Mouse (Mus musculus) spleen, adult 12 weeks (tissue): ENCODE measurements around the gene Arl6.

Source experiments
- DNase-seq: peaks from one replicate; pipeline ENCODE4 v3.0.0; 2022; ENCODE audit warnings: low spot score

Gene Arl6

GRCm38 (mm10) chr16:59639102-59639691 lies at the start of gene Arl6:
Gene Arl6 (minus strand): TSS chr16:59639391.
- peak; percentile 79 for DNase-seq

- no peak for DNase-seq
Measured at GRCm38 (mm10) chr16:59685135-59685534, 45.9 kb upstream of the Arl6 start.

- no peak for DNase-seq
Measured at GRCm38 (mm10) chr16:59683434-59683833, 44.2 kb upstream of the Arl6 start.

GRCm38 (mm10) chr16:59682216-59682891 lies 43.2 kb upstream of the Arl6 start:
- DNase-seq, result no peak

GRCm38 (mm10) chr16:59666938-59667337 lies 27.7 kb upstream of the Arl6 start:
- DNase-seq, result no peak

DNA sequence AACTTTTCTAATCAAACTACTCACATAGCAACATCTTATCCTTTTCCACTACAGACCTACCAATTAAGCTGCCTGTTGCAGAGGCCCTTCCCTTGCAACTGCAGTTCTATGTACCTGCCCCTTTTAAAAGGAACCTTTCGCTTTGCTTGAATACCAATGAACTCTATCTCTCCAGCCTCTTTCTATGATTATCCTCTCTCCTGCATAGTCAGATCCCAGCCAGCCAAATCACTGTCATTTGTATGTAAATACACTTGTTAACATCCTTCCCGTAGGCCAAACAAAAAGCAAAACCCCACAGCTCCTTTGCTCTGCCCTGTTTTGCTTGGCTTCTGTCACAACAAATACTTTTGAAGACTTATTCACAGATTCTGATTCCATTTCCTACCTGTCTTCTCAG lies 4.6 kb upstream of the Arl6 start:
- no peak for DNase-seq

DNA sequence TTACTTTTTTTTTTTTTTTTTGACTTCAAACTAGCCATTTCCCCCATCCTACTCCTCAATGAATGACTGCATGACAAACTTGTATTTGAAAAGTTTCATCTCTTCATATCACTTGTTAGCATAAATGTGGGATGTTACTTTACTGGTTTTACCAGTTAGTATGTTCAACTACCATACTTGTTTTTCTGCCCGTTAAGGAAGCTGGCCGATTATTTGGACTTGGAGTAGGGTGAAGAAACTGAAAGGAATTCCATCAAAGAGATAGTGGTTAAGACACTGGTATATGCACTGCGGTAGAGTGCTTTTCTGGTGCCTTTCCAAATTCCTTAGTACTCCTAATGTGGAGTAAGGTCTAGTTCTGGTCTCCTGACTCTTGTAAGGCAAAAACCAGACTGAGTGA lies 794 bp upstream of the Arl6 start:
- DNase-seq, result no peak

GRCm38 (mm10) chr16:59634598-59634997 lies 4.6 kb downstream of the Arl6 start:
- no peak for DNase-seq

- DNase-seq, result no peak
Measured at GRCm38 (mm10) chr16:59621554-59621953, 17.6 kb downstream of the Arl6 start.

DNA sequence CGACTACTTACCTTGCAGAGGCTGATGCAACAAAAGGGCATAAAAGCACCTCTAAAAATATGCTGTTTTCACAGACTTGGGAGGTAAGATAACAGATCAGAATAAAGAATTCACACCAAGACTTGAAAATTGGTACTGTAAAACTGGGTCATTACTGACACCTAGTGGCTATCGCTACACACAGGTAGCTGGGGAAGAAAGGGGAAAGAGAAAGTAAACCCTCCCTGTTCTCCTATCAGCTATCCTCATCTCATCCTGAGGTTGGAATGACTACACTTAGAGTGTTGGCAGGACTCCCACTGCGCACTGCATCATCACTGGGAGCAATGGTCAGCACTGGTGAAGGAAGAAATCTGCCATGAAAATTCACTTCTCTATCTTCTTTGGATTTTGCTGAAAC lies 22.0 kb downstream of the Arl6 start:
- DNase-seq, result no peak

DNA sequence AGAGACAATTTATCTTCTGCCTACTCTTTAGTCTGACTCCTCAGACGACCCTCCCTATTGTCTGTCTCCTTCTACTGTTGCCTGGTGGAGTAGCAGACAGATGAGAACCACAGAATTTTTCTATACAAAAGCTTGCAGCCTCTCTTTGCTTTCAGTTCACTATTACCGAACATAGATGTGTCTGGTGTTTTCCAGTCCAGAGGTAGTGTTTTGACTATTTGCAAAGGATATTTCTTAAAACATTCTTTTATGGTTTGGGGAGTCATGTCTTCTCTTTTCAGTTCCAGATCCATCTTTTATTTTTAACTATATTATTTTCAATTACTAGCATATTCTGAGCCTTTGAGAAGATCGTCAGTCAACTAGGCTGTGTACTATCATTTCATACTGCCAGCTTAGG lies 23.5 kb downstream of the Arl6 start:
- no peak for DNase-seq

DNA sequence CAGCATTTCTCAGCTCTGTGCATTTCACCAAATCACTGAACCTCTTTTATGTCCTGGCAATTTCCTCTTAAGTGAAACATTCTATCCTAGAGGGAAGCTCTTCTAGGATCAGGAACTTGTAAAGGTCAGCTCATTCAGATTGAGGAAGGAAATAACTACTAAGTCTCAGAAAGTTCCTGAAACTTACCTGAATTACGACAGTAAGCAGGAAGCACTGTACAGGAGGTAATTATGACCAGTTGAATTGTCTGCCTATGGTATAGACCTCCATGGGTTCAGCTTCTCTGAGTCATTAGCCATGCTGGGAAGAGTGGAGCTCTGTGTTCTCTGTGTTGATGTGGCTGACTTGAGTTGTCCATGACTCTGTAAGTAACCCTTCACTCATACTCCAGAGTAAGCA lies 28.4 kb downstream of the Arl6 start:
- no peak for DNase-seq

DNA sequence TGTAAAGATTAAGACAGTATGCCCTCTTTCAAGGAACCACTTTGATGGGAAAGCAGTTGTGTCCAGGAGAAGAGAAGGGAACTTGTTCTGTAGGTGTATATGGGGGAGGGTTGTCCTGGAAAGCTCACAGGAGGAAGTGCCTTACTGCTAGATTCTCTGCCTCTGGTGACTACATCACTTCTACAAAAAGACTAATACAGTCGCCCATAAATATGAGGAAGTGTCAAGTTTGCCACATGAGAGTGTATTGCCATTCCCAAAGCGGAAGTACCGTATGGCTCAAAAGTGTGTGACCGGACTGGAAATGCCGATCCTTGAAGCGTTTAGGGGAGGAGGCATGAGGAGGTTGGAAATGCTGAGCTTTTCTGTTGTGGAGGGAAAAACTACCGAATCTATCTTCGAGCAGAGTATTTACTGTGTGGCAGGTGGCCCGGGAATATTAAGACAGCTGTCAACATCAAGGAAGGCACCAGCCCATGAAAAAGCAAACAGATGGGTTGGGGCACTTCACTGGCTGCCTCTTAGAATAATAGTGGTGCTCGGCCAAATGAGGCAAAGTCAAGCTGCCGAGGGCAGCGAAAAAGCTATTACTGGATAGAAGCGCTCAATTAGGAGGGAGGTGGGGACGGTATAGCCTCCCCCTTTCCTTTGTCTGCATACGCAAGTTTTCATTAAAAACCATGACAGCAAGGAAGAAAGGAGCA lies 35.0 kb downstream of the Arl6 start:
- DNase-seq, result no peak

- DNase-seq, result peak; percentile 8
Measured at GRCm38 (mm10) chr16:59600311-59601251, 38.6 kb downstream of the Arl6 start, which contains the start of gene Crybg3. Gene Crybg3 (minus strand): TSS chr16:59600979.

DNA sequence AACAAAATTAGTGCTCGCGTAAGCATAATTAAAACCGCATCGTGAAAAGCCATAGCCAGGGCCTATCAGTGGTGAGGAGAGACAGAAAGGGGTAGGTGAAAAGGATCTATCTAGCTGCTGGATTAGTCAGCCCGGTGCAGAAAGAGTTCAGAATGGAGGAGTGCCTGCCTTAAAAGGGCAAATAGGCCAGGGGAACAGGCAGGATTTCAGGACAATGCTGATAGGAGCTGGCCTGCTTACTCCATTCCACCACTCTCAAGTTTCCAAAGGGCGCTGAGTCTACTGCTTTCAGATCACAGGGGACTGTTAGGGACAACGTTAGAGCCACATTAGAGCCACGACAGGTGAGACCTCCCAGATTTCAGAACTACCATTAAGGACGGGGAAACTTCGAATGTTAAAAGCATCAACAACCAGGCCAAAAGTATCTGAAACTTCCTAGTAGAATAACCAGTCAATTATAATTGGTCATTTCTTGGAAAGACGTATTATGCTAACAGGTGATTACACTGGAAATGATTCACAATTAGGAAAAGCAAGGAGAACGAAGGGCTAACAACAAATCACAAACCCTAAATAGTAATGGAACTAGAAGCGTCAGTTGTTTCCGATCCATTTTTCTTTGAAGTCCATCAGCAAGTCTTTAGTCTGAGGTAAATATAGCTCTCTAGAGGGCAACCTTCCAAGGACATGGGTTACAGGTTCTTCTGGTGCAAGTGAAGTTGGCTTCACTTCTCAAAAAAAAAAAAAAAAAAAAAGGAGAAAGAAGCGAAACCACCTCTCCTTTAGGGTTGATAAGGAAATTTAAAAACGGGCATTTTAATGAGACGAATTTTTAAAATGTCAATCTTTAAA lies 39.6 kb downstream of the Arl6 start:
- no peak for DNase-seq

GRCm38 (mm10) chr16:59598997-59599396 lies 40.2 kb downstream of the Arl6 start:
- no peak for DNase-seq

GRCm38 (mm10) chr16:59597256-59597655 lies 41.9 kb downstream of the Arl6 start:
- no peak for DNase-seq

DNA sequence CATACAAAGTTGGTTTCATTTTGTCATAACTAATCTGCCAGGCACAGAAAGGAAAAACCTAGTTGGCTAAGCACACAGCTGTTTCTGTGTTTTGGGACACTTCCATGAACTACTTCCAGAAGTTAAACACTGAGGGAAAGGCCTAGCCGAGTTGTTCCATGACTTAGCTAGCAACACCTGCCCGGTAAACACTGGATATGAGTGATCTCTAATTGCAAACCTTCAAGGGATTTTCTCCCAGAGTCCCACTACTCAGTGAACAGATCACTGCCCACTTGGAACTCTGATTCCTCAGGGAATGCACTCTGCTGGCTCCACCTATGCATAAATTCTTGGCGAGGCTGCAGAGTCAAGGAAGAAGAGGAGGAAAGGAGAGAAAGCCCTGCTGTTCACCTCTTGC lies 44.5 kb downstream of the Arl6 start:
- DNase-seq, result no peak

GRCm38 (mm10) chr16:59590790-59591189 lies 48.4 kb downstream of the Arl6 start:
- no peak for DNase-seq

DNA sequence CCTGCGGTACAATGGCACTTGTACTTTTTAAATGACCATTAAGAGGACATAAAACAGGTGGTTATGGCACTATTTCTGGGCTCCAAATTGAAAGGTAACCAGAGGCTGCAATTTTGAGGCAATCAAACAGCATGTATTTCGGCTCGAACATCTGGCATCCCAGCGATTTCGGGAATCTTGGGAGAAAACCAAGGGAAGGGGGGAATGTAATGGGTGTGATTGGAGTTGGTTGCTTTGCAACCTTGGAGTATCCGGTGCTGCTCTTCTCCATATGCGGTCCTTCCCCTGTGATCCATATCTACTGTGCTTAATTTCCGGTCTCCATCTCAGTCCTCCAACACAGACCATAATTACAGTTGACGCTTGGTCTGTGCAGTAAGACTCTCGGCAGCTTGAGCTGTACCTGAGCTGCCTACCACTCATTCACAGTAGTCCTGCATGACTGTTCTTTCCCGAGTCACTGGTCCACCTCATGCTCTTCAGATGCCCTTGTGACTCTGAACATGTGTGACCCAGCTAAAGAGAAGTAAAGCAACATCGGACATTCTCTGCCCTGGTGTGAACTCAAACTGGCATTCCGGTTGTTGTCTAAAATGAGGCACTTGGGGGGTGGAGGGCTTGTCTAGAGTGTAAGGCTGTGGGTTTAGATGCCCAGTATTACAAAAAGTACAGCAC lies 50.7 kb downstream of the Arl6 start:
- DNase-seq, result no peak

- DNase-seq, result no peak
Measured at GRCm38 (mm10) chr16:59587816-59588215, 51.4 kb downstream of the Arl6 start.
